Mouse (Mus musculus) limb, embryonic 11.5 days (tissue): Measurements from ENCODE around the gene Tnpo1. TPM values are rescaled to one million over a fixed set of nuclear protein-coding genes. Genes with fewer than 3 reads are reported as not detected.

Source experiments
- ATAC-seq: fragments of 200-750 bp; cut with Nextera tagmentation; 2 replicates; pipeline ENCODE4 v1.8.0; 2017; ENCODE audit warnings: low read depth; ENCODE audit not compliant: insufficient number of reproducible peaks, low FRiP score, low TSS enrichment
- DNase-seq: peaks from one replicate; pipeline ENCODE4 v3.0.0-alpha.2; 2015; ENCODE audit warnings: low spot score
- H3K27ac ChIP-seq: fragments of 300-500 bp; sonication (generic); replicated peaks from 2 replicates; pipeline ENCODE4 v1.5.1; 2014; ENCODE audit warnings: low read depth, mild to moderate bottlenecking, low read length
- H3K27me3 ChIP-seq: fragments of 300-500 bp; sonication (generic); 2 replicates; pipeline ENCODE4 v1.6.1; 2014; ENCODE audit warnings: mild to moderate bottlenecking, low read length, mixed read lengths; ENCODE audit not compliant: control insufficient read depth, insufficient read depth
- H3K36me3 ChIP-seq: fragments of 300-500 bp; sonication (generic); 2 replicates; pipeline ENCODE4 v1.6.1; 2014; ENCODE audit warnings: mild to moderate bottlenecking, low read length, moderate library complexity, mixed read lengths; ENCODE audit not compliant: control insufficient read depth, insufficient read depth
- H3K4me1 ChIP-seq: fragments of 300-500 bp; sonication (generic); 2 replicates; pipeline ENCODE4 v1.6.1; 2014; ENCODE audit warnings: low read length, mixed read lengths; ENCODE audit not compliant: control insufficient read depth, insufficient read depth
- H3K4me2 ChIP-seq: fragments of 300-500 bp; sonication (generic); 2 replicates; pipeline ENCODE4 v1.6.1; 2014; ENCODE audit warnings: low read depth, mild to moderate bottlenecking, moderate library complexity; ENCODE audit not compliant: severe bottlenecking
- H3K4me3 ChIP-seq: fragments of 300-500 bp; sonication (generic); 2 replicates; pipeline ENCODE4 v1.5.1; 2014; ENCODE audit warnings: low read depth, low read length
- H3K9ac ChIP-seq: fragments of 300-500 bp; sonication (generic); 2 replicates; pipeline ENCODE4 v1.6.1; 2014; ENCODE audit warnings: mild to moderate bottlenecking, low read length
- H3K9me3 ChIP-seq: fragments of 300-500 bp; sonication (generic); 2 replicates; pipeline ENCODE4 v1.6.1; 2016; ENCODE audit warnings: low read length; ENCODE audit not compliant: control insufficient read depth
- WGBS: fragments of 180-500 bp; shearing (Covaris S2); extraction: QIAGEN DNeasy Blood & Tissue Kit; methylation state at CpG from one replicate; pipeline ENCODE4 v1.1.7; 2014; 5-methylcytosine and 5-hydroxymethylcytosine counted together
- polyA plus RNA-seq: library from polyadenylated mRNA; unstranded; fragments of >200 nt; fragmentation: Nextera tagmentation; extraction: Ambion mirVana; gene quantifications from 2 replicates; pipeline ENCODE4 v1.2.1, GENCODE M21; 2014

Gene Tnpo1
- 52.5 and 60.0 TPM in 2 replicates for polyA plus RNA-seq

- peak within 1 kb of the TSS; percentile 98 for H3K4me3 ChIP-seq
- ATAC-seq (peak; percentile 93), DNase-seq (peak; percentile 95)
- H3K9ac ChIP-seq: peak within 1 kb of the TSS; percentile 100
- under 1% methylated on average over 57 of the region's 75 CpGs for WGBS
- peak within 1 kb of the TSS; percentile 71 for H3K4me2 ChIP-seq
- H3K4me1 ChIP-seq: 0 out of 2 replicates have a peak, but pooled peaks cover 2% of the 10 kb centered on the region
- no peaks in the 10 kb centered on the region for H3K36me3 ChIP-seq
- no peaks in the 10 kb centered on the region for H3K27me3 ChIP-seq
- peak within 1 kb of the TSS; percentile 96 for H3K27ac ChIP-seq
- H3K9me3 ChIP-seq: no peaks in the 10 kb centered on the region
Observed at GRCm38 (mm10) chr13:98926213-98926957, at the start of gene Tnpo1. Tnpo1 (minus strand) TSS chr13:98926384.

- WGBS: 76% methylated on average over 3 of the region's 3 CpGs
Observed at GRCm38 (mm10) chr13:98972090-98972489, 45.9 kb upstream of the Tnpo1 start.

GRCm38 (mm10) chr13:98971641-98972040, 45.5 kb upstream of the Tnpo1 start:
- Histone ChIP-seq H3K9me3 (no peaks in the 10 kb centered on the region), H3K36me3 (no peaks in the 10 kb centered on the region), H3K4me1 (no peaks in the 10 kb centered on the region), H3K4me3 (no peak overlapping the region), H3K4me2 (no peak overlapping the region), H3K27ac (no peak overlapping the region), H3K27me3 (no peaks in the 10 kb centered on the region), H3K9ac (no peak overlapping the region)
- ATAC-seq (no peak), DNase-seq (no peak)
- WGBS: 69% methylated on average over 5 of the region's 5 CpGs

More at GRCm38 (mm10) chr13:98972090-98972489, 45.9 kb upstream of the Tnpo1 start:
- Histone ChIP-seq H3K9me3 (no peaks in the 10 kb centered on the region), H3K4me1 (no peaks in the 10 kb centered on the region), H3K9ac (no peak overlapping the region), H3K4me2 (no peak overlapping the region), H3K36me3 (no peaks in the 10 kb centered on the region), H3K27ac (no peak overlapping the region), H3K4me3 (no peak overlapping the region), H3K27me3 (no peaks in the 10 kb centered on the region)
- no peak for DNase-seq
- ATAC-seq: no peak

GRCm38 (mm10) chr13:98968517-98968916, 42.3 kb upstream of the Tnpo1 start:
- Histone ChIP-seq H3K27ac (no peak overlapping the region), H3K4me2 (no peak overlapping the region), H3K9me3 (no peaks in the 10 kb centered on the region), H3K36me3 (no peaks in the 10 kb centered on the region), H3K4me3 (no peak overlapping the region), H3K4me1 (no peaks in the 10 kb centered on the region), H3K9ac (no peak overlapping the region), H3K27me3 (no peaks in the 10 kb centered on the region)
- ATAC-seq: no peak
- WGBS: 78% methylated on average over 4 of the region's 4 CpGs
- no peak for DNase-seq

GRCm38 (mm10) chr13:98967942-98968341, 41.8 kb upstream of the Tnpo1 start:
- Histone ChIP-seq H3K27ac (no peak overlapping the region), H3K9ac (no peak overlapping the region), H3K9me3 (no peaks in the 10 kb centered on the region), H3K27me3 (no peaks in the 10 kb centered on the region), H3K4me3 (no peak overlapping the region), H3K36me3 (no peaks in the 10 kb centered on the region), H3K4me2 (no peak overlapping the region), H3K4me1 (no peaks in the 10 kb centered on the region)
- WGBS: 93% methylated on average over 6 of the region's 6 CpGs
- DNase-seq (no peak), ATAC-seq (no peak)

- WGBS: 89% methylated on average over 5 of the region's 5 CpGs
Observed at GRCm38 (mm10) chr13:98966583-98966982, 40.4 kb upstream of the Tnpo1 start.

GRCm38 (mm10) chr13:98963612-98964011, 37.4 kb upstream of the Tnpo1 start:
- Histone ChIP-seq H3K36me3 (no peaks in the 10 kb centered on the region), H3K9me3 (no peaks in the 10 kb centered on the region), H3K27ac (no peak overlapping the region), H3K4me2 (no peak overlapping the region), H3K4me3 (no peak overlapping the region), H3K4me1 (no peaks in the 10 kb centered on the region), H3K27me3 (no peaks in the 10 kb centered on the region), H3K9ac (no peak overlapping the region)
- DNase-seq (no peak), ATAC-seq (no peak)
- WGBS: 90% methylated on average over 1 of the region's 1 CpGs

More at GRCm38 (mm10) chr13:98966583-98966982, 40.4 kb upstream of the Tnpo1 start:
- no peak overlapping the region for H3K4me3 ChIP-seq
- H3K36me3 ChIP-seq: no peaks in the 10 kb centered on the region
- H3K4me1 ChIP-seq: no peaks in the 10 kb centered on the region
- H3K9ac ChIP-seq: no peak overlapping the region
- H3K4me2 ChIP-seq: no peak overlapping the region
- ATAC-seq: no peak
- no peaks in the 10 kb centered on the region for H3K27me3 ChIP-seq
- H3K9me3 ChIP-seq: no peaks in the 10 kb centered on the region
- no peak overlapping the region for H3K27ac ChIP-seq
- DNase-seq: no peak

GRCm38 (mm10) chr13:98958177-98958576, 32.0 kb upstream of the Tnpo1 start:
- Histone ChIP-seq H3K36me3 (no peaks in the 10 kb centered on the region), H3K9ac (no peak overlapping the region), H3K4me2 (no peak overlapping the region), H3K27ac (no peak overlapping the region), H3K4me1 (no peaks in the 10 kb centered on the region), H3K4me3 (no peak overlapping the region), H3K27me3 (no peaks in the 10 kb centered on the region), H3K9me3 (no peaks in the 10 kb centered on the region)
- ATAC-seq (no peak), DNase-seq (no peak)
- 71% methylated on average over 2 of the region's 2 CpGs for WGBS
